Mouse (Mus musculus) C2C12 (cell line): ENCODE results near the gene Tpk1. TPM values are rescaled to one million over a fixed set of nuclear protein-coding genes. Genes with fewer than 3 reads are reported as not detected.
"Not testable (repeated sequence)": the region's sequence is repeated elsewhere in the genome, so short reads cannot be mapped to it uniquely, and the experiment has no call there.

Source experiments
- H3K27me3 ChIP-seq: one replicate; pipeline ENCODE4 v1.6.1; 2011; ENCODE audit not compliant: control insufficient read depth, insufficient read depth, insufficient read length
- H3K36me3 ChIP-seq: one replicate; pipeline ENCODE4 v1.6.1; 2011; ENCODE audit not compliant: control insufficient read depth, insufficient read depth
- H3K4me3 ChIP-seq: one replicate; pipeline ENCODE4 v1.5.1; 2011; ENCODE audit warnings: mild to moderate bottlenecking, control low read depth; ENCODE audit not compliant: poor library complexity, insufficient read depth, severe bottlenecking
- H3K79me2 ChIP-seq: one replicate; pipeline ENCODE4 v1.6.1; 2011; ENCODE audit not compliant: control insufficient read depth, insufficient read depth
- H3K79me3 ChIP-seq: one replicate; pipeline ENCODE4 v1.6.1; 2011; ENCODE audit warnings: low read depth, control low read depth
- H3ac ChIP-seq: one replicate; pipeline ENCODE3; 2011; ENCODE audit warnings: low read depth; ENCODE audit not compliant: control insufficient read depth, insufficient read length
- CEBPB ChIP-seq: IDR thresholded peaks from one replicate; pipeline ENCODE4 v1.6.1; 2011; ENCODE audit warnings: low read depth, mild to moderate bottlenecking, control low read depth, moderate library complexity
- CTCF ChIP-seq: IDR thresholded peaks from one replicate; pipeline ENCODE4 v1.5.1; 2011; ENCODE audit not compliant: control insufficient read depth, insufficient read depth, insufficient read length
- FOSL1 ChIP-seq: IDR thresholded peaks from one replicate; pipeline ENCODE4 v1.8.0; 2011; ENCODE audit warnings: mild to moderate bottlenecking, low read length; ENCODE audit not compliant: poor library complexity, insufficient read depth, severe bottlenecking
- MAX ChIP-seq: IDR thresholded peaks from one replicate; pipeline ENCODE4 v1.6.1; 2011; ENCODE audit warnings: mild to moderate bottlenecking, control low read depth
- MYOD1 ChIP-seq: IDR thresholded peaks from one replicate; pipeline ENCODE4 v1.6.1; 2011; ENCODE audit warnings: low read depth; ENCODE audit not compliant: control insufficient read depth, insufficient read length
- MYOG ChIP-seq: IDR thresholded peaks from one replicate; pipeline ENCODE4 v1.6.1; 2011; ENCODE audit not compliant: control insufficient read depth, insufficient read length; ENCODE audit errors: extremely low read depth
- USF1 ChIP-seq: IDR thresholded peaks from one replicate; pipeline ENCODE4 v1.6.1; 2011; ENCODE audit warnings: low read depth, mild to moderate bottlenecking, control low read depth, moderate library complexity
- polyA plus RNA-seq: library from polyadenylated mRNA; unstranded; fragments of >200 nt; fragmentation: generic; extraction: Trizol; gene quantifications from one replicate; pipeline ENCODE4 v1.2.1, GENCODE M21; 2012; ENCODE audit warnings: missing spikeins

Tpk1 gene
- polyA plus RNA-seq, 1 experiment, result 0.82 TPM

DNA sequence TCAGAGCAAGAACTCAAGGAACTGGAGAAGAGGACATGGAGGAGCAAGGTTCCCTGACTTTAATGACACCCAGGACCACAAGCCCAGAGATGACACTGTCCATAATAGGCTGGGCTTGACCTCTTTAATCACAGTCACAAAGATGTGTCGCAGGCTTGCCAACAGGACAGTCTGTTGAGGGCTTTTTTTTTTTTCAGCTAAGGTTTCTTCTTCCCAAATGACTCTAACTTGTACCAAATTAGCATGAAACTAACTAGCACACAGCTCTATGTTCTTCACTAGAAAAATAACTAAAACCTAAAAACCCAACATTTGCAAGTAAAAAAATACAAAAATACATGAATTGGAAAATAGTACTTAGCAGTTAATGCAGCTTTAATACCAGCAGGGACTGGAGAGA, 27.2 kb downstream of the Tpk1 start:
- TF ChIP-seq FOSL1 (no peak), CEBPB (no peak), MYOD1 (no peak), USF1 (no peak), MYOG (no peak)

DNA sequence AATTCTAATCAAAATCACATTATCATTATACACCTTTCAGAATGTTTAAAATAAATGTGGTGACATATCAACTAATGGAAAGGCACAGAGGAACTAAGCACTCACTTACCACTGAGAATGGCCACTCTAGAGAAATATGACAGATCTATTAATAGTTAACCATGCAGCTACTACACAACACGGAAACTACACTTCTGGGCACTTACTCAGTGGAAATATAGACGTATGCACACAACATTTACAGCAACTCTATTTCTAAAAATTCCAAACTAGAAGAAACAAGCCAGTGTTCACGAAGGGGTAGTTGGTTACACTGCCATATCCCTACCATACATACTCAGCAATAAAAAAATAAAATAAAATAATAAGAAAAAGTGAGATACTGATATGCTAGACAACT, 28.0 kb downstream of the Tpk1 start:
- H3K4me3 ChIP-seq, result no peak overlapping the region
- no peaks in the 10 kb centered on the region for H3K36me3 ChIP-seq
- TF ChIP-seq MYOG (no peak), FOSL1 (no peak), MAX (no peak), CTCF (no peak), USF1 (no peak), MYOD1 (no peak), CEBPB (no peak)
- no peaks in the 10 kb centered on the region for H3K79me2 ChIP-seq
- no peaks in the 10 kb centered on the region for H3K27me3 ChIP-seq
- no peaks in the 10 kb centered on the region for H3K79me3 ChIP-seq
- no peak overlapping the region for H3ac ChIP-seq

More for the DNA sequence above, 27.2 kb downstream of the Tpk1 start:
- Histone ChIP-seq H3ac (no peak overlapping the region), H3K79me3 (no peaks in the 10 kb centered on the region), H3K4me3 (no peak overlapping the region), H3K36me3 (no peaks in the 10 kb centered on the region), H3K79me2 (no peaks in the 10 kb centered on the region), H3K27me3 (no peaks in the 10 kb centered on the region)

DNA sequence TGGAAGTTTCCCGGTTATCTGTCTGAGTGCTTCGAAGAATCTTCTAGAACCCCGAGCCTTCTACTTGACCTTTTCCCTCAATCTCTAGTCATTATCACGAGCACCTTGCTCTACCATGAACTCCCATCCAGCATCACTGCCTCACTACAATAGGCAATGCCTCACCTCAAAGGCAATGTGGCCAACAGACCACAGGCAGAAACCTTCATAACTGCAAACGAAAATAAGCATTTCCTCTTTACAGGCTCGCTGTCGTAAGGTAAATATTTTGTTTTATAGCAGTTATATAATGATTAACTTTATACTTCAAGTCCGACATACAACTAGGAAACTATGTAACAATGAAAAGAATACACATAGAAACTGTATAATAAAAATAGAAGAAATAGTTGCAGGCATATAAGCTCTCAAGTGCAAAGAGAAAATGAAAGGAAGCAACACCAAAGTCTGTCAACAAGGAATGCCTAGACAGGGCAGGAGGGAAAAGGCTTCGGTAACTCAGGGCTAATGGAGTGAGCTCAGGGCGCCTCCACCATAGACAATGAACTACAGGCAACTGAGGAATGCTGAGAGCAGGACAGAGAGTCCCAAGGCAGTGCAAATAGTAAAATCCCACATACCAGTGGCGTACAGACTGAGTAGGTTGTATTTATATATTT, 29.0 kb downstream of the Tpk1 start:
- Histone ChIP-seq H3K79me2 (no peaks in the 10 kb centered on the region), H3ac (no peak overlapping the region), H3K36me3 (no peaks in the 10 kb centered on the region), H3K79me3 (no peaks in the 10 kb centered on the region), H3K4me3 (no peak overlapping the region), H3K27me3 (no peaks in the 10 kb centered on the region)
- TF ChIP-seq FOSL1 (no peak), MYOD1 (no peak), CTCF (no peak), CEBPB (no peak), MAX (no peak), MYOG (no peak), USF1 (no peak)

DNA sequence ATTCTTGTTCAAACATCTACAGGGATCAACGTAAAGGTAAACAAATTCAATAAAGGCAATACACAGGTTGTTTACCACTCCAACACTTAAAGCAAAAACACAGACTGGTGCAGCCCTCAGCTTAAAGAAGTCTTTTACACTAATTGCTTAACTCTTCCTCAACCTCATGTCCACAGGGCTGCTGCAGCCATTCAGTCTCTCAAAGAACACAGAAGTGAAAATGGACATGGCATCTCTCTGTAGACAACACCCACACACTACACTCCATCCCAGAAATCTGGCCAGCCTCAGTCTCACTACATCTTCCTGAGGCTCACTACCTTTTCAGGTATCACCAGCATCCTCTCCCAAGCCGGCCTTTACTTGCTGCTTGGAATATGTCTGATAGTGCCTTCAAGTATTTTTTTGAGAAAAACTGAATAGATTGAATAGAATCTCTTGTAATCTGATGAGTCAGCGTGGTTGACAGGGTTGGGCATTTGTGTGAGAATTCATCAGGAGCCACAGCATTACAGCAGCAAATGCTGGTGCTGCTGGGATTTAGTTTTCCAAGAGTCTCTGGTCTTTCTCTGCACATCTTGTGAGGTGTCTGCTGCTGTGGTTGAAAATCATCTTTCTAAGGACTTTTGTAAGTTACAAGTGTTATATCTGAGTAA, 32.6 kb downstream of the Tpk1 start:
- H3K27me3 ChIP-seq, result no peaks in the 10 kb centered on the region
- no peak overlapping the region for H3ac ChIP-seq
- H3K79me2 ChIP-seq, result no peaks in the 10 kb centered on the region
- no peaks in the 10 kb centered on the region for H3K36me3 ChIP-seq
- no peak overlapping the region for H3K4me3 ChIP-seq
- no peak for TF ChIP-seq CEBPB
- TF ChIP-seq MAX, result no peak
- no peak for TF ChIP-seq MYOD1
- no peak for TF ChIP-seq CTCF
- TF ChIP-seq FOSL1, result no peak
- TF ChIP-seq USF1, result no peak
- no peak for TF ChIP-seq MYOG
- no peaks in the 10 kb centered on the region for H3K79me3 ChIP-seq

DNA sequence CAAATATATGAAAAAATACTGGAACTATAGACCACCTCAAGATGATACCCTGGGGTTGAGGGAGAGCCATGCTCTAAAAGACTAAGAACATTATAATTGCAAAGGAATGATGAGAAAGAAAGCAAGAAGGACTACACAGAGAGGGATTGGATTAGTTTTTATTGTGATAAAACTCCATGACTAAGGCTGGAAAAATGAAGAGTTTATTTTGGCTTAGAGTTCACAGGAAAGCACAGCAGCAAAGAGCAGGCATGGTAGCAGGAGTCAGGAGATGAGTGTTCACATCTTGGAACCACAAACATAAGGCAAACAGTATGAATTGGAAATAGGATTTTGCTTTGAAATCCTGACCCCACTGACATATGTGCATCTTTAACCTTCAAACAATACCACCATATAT, 33.2 kb downstream of the Tpk1 start:
- H3K79me2 ChIP-seq, result no peaks in the 10 kb centered on the region
- no peak overlapping the region for H3K4me3 ChIP-seq
- TF ChIP-seq MYOD1 (no peak), CEBPB (no peak), MYOG (no peak), FOSL1 (no peak), MAX (no peak), USF1 (no peak), CTCF (no peak)
- H3K79me3 ChIP-seq, result no peaks in the 10 kb centered on the region
- no peaks in the 10 kb centered on the region for H3K36me3 ChIP-seq
- no peak overlapping the region for H3ac ChIP-seq
- H3K27me3 ChIP-seq, result no peaks in the 10 kb centered on the region

DNA sequence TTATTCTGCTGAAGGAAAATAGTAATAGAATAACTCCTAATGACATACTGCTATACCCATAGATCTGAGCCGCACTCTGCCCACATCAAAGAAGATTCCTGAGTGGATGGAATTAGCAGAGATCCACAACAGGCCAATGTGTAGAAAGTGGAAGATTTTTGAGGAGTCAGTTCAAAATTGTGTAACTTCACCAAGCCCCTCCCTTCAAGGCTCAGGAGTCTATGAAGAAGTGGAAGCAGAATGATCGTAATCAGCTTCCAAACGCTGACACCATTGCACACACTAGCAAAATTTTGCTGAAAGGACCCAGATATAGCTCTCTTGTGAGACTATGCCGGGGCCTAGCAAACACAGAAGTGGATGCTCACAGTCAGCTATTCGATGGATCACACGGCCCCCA, 42.6 kb downstream of the Tpk1 start:
- H3K79me3 ChIP-seq, H3K27me3 ChIP-seq, H3K79me2 ChIP-seq, H3K4me3 ChIP-seq, H3ac ChIP-seq, H3K36me3 ChIP-seq: not testable (repeated sequence)
